Mouse (Mus musculus) hematopoietic stem cell, adult 5-6 weeks (primary cell): ENCODE data around the gene Wdr95. TPM values are rescaled to one million over a fixed set of nuclear protein-coding genes. Genes with fewer than 3 reads are reported as not detected.

Experiments
- total RNA-seq: library from RNA; stranded (forward); fragments of 172-1452, 232-1000 nt; gene quantifications from 2 replicates; pipeline ENCODE4 v1.2.3, GENCODE M21; 2017

Wdr95 gene
- total RNA-seq, 1 experiment from 2014 or later = not detected

Other genes starting within 250 kb of the Wdr95 start
- gene Medag, start 116.9 kb upstream of the Wdr95 start, total RNA-seq = 0.30 and 1.2 TPM in 2 replicates
- gene Tex26, start 89.0 kb upstream of the Wdr95 start, total RNA-seq = not detected in 2 replicates
- 27.9 and 40.5 TPM in 2 replicates for gene Hsph1, start 107.7 kb downstream of the Wdr95 start, total RNA-seq
- 7.9 and 8.2 TPM in 2 replicates for gene B3glct, start 149.6 kb downstream of the Wdr95 start, total RNA-seq